Mouse (Mus musculus) kidney, postnatal 0 days (tissue): ENCODE results near the gene Mb. TPM values are rescaled to one million over a fixed set of nuclear protein-coding genes. Genes with fewer than 3 reads are reported as not detected.
A peak's percentile ranks its signal among the peaks of the same experiment; 100 is the strongest.

Experiments used
- ATAC-seq: fragments of 200-750 bp; cut with Nextera tagmentation; replicated peaks from 2 replicates; pipeline ENCODE4 v1.8.0; 2017; ENCODE audit warnings: low read depth, moderate number of reproducible peaks, moderate TSS enrichment, moderate library complexity; ENCODE audit not compliant: low FRiP score
- DNase-seq: peaks from one replicate; pipeline ENCODE4 v3.0.0-alpha.2; 2016; ENCODE audit warnings: low spot score
- H3K27ac ChIP-seq: fragments of 300-500 bp; sonication (generic); 2 replicates; pipeline ENCODE4 v1.5.1; 2014; ENCODE audit warnings: mild to moderate bottlenecking
- H3K27me3 ChIP-seq: fragments of 300-500 bp; sonication (generic); 2 replicates; pipeline ENCODE4 v1.6.1; 2014; ENCODE audit warnings: low read length, mixed read lengths; ENCODE audit not compliant: insufficient read depth
- H3K36me3 ChIP-seq: fragments of 300-500 bp; sonication (generic); 2 replicates; pipeline ENCODE4 v1.6.1; 2014; ENCODE audit warnings: low read length, mixed read lengths; ENCODE audit not compliant: insufficient read depth
- H3K4me1 ChIP-seq: fragments of 300-500 bp; sonication (generic); replicated peaks from 2 replicates; pipeline ENCODE4 v1.6.1; 2014; ENCODE audit warnings: antibody characterized with exemption, low read length, mixed read lengths; ENCODE audit not compliant: insufficient read depth
- H3K4me2 ChIP-seq: fragments of 300-500 bp; sonication (generic); 2 replicates; pipeline ENCODE4 v1.6.1; 2014; ENCODE audit warnings: mild to moderate bottlenecking, low read length, moderate library complexity, mixed read lengths
- H3K4me3 ChIP-seq: fragments of 300-500 bp; sonication (generic); replicated peaks from 2 replicates; pipeline ENCODE4 v1.5.1; 2014; ENCODE audit warnings: low read depth, low read length
- H3K9ac ChIP-seq: fragments of 300-500 bp; sonication (generic); 2 replicates; pipeline ENCODE4 v1.6.1; 2014; ENCODE audit warnings: low read depth, low read length
- H3K9me3 ChIP-seq: fragments of 300-500 bp; sonication (generic); replicated peaks from 2 replicates; pipeline ENCODE4 v1.6.1; 2016; ENCODE audit warnings: low read length, inconsistent platforms, mixed read lengths
- CTCF ChIP-seq: IDR thresholded peaks from 2 replicates; pipeline ENCODE4 v1.5.1; 2016; ENCODE audit warnings: antibody characterized with exemption, low read depth, mild to moderate bottlenecking, moderate library complexity
- WGBS: fragments of 180-500 bp; shearing (Covaris S2); extraction: QIAGEN DNeasy Blood & Tissue Kit; methylation state at CpG from one replicate; pipeline ENCODE4 v1.1.7; 2014; 5-methylcytosine and 5-hydroxymethylcytosine counted together
- polyA plus RNA-seq: library from polyadenylated mRNA; unstranded; fragments of >200 nt; fragmentation: Nextera tagmentation; extraction: Ambion mirVana; gene quantifications from 2 replicates; pipeline ENCODE4 v1.2.1, GENCODE M21; 2015

Gene Mb
- polyA plus RNA-seq, 1 experiment from 2014 or later: 0.76 TPM

- no peaks in the 10 kb centered on the region for H3K27me3 ChIP-seq
- H3K4me2 ChIP-seq: no peak overlapping the region
- no peaks in the 10 kb centered on the region for H3K36me3 ChIP-seq
- ATAC-seq: peak; percentile 69
- H3K4me3 ChIP-seq: no peak overlapping the region
- H3K4me1 ChIP-seq: peaks cover 22% of the 10 kb centered on the region
- no peak for TF ChIP-seq CTCF
- DNase-seq: peak; percentile 82
- WGBS: 41% methylated on average over 11 of the region's 11 CpGs
- H3K9ac ChIP-seq: 0 out of 2 replicates have a peak overlapping the region, but pooled peaks have one; percentile 6
- peak overlapping the region; percentile 81 for H3K27ac ChIP-seq
- no peaks in the 10 kb centered on the region for H3K9me3 ChIP-seq
These were observed 14.0 kb downstream of the Mb start for GRCm38 (mm10) chr15:77036320-77036988.

GRCm38 (mm10) chr15:77035643-77036042, 14.8 kb downstream of the Mb start:
- H3K4me1 ChIP-seq: peaks cover 22% of the 10 kb centered on the region
- TF ChIP-seq CTCF: no peak
- no peak overlapping the region for H3K9ac ChIP-seq
- no peak for ATAC-seq
- H3K27me3 ChIP-seq: no peaks in the 10 kb centered on the region
- H3K9me3 ChIP-seq: no peaks in the 10 kb centered on the region
- H3K4me3 ChIP-seq: no peak overlapping the region
- H3K4me2 ChIP-seq: no peak overlapping the region
- no peaks in the 10 kb centered on the region for H3K36me3 ChIP-seq
- WGBS: 63% methylated on average over 3 of the region's 3 CpGs
- peak overlapping the region; percentile 81 for H3K27ac ChIP-seq
- DNase-seq: no peak

- ATAC-seq (no peak), DNase-seq (no peak)
- H3K9me3 ChIP-seq: no peaks in the 10 kb centered on the region
- peaks cover 20% of the 10 kb centered on the region for H3K4me1 ChIP-seq
- no peaks in the 10 kb centered on the region for H3K36me3 ChIP-seq
- H3K9ac ChIP-seq: no peak overlapping the region
- no peak overlapping the region for H3K27ac ChIP-seq
- WGBS: 76% methylated on average over 6 of the region's 6 CpGs
- no peak overlapping the region for H3K4me2 ChIP-seq
- H3K27me3 ChIP-seq: no peaks in the 10 kb centered on the region
- no peak for TF ChIP-seq CTCF
- H3K4me3 ChIP-seq: no peak overlapping the region
These were observed 15.9 kb downstream of the Mb start for GRCm38 (mm10) chr15:77034526-77034925.

GRCm38 (mm10) chr15:77031271-77031670, 19.2 kb downstream of the Mb start:
- TF ChIP-seq CTCF: no peak
- no peaks in the 10 kb centered on the region for H3K27me3 ChIP-seq
- no peak overlapping the region for H3K4me3 ChIP-seq
- WGBS: 53% methylated on average over 3 of the region's 3 CpGs
- no peak overlapping the region for H3K27ac ChIP-seq
- DNase-seq: no peak
- H3K4me2 ChIP-seq: no peak overlapping the region
- no peak for ATAC-seq
- no peak overlapping the region for H3K9ac ChIP-seq
- H3K4me1 ChIP-seq: peaks cover 5% of the 10 kb centered on the region; the same call in 1 of the 2 replicates
- H3K9me3 ChIP-seq: no peaks in the 10 kb centered on the region
- no peaks in the 10 kb centered on the region for H3K36me3 ChIP-seq

GRCm38 (mm10) chr15:77029331-77029991, 21.0 kb downstream of the Mb start:
- 24% methylated on average over 7 of the region's 7 CpGs for WGBS

GRCm38 (mm10) chr15:77027675-77028074, 22.8 kb downstream of the Mb start:
- TF ChIP-seq CTCF: no peak
- ATAC-seq (0 out of 2 replicates have a peak, but pooled peaks have one; percentile 18), DNase-seq (no peak)
- no peak overlapping the region for H3K27ac ChIP-seq
- no peak overlapping the region for H3K4me2 ChIP-seq
- no peaks in the 10 kb centered on the region for H3K4me1 ChIP-seq
- H3K4me3 ChIP-seq: no peak overlapping the region
- no peak overlapping the region for H3K9ac ChIP-seq
- H3K9me3 ChIP-seq: no peaks in the 10 kb centered on the region
- no peaks in the 10 kb centered on the region for H3K36me3 ChIP-seq
- 78% methylated on average over 6 of the region's 6 CpGs for WGBS
- H3K27me3 ChIP-seq: no peaks in the 10 kb centered on the region

More at GRCm38 (mm10) chr15:77029331-77029991, 21.0 kb downstream of the Mb start:
- no peak for ATAC-seq
- no peaks in the 10 kb centered on the region for H3K9me3 ChIP-seq
- H3K9ac ChIP-seq: 0 out of 2 replicates have a peak overlapping the region, but pooled peaks have one; percentile 27
- H3K4me1 ChIP-seq: no peaks in the 10 kb centered on the region
- TF ChIP-seq CTCF: peak; percentile 92
- H3K36me3 ChIP-seq: no peaks in the 10 kb centered on the region
- H3K27me3 ChIP-seq: no peaks in the 10 kb centered on the region
- no peak overlapping the region for H3K4me3 ChIP-seq
- peak; percentile 90 for DNase-seq
- no peak overlapping the region for H3K27ac ChIP-seq
- H3K4me2 ChIP-seq: no peak overlapping the region
